Mouse (Mus musculus): Measurements from ENCODE around the gene Hax1. TPM values are rescaled to one million over a fixed set of nuclear protein-coding genes. Genes with fewer than 3 reads are reported as not detected.

The Hax1 gene
- polyA plus RNA-seq, 1 experiment from 2014 or later: 166 TPM

DNA sequence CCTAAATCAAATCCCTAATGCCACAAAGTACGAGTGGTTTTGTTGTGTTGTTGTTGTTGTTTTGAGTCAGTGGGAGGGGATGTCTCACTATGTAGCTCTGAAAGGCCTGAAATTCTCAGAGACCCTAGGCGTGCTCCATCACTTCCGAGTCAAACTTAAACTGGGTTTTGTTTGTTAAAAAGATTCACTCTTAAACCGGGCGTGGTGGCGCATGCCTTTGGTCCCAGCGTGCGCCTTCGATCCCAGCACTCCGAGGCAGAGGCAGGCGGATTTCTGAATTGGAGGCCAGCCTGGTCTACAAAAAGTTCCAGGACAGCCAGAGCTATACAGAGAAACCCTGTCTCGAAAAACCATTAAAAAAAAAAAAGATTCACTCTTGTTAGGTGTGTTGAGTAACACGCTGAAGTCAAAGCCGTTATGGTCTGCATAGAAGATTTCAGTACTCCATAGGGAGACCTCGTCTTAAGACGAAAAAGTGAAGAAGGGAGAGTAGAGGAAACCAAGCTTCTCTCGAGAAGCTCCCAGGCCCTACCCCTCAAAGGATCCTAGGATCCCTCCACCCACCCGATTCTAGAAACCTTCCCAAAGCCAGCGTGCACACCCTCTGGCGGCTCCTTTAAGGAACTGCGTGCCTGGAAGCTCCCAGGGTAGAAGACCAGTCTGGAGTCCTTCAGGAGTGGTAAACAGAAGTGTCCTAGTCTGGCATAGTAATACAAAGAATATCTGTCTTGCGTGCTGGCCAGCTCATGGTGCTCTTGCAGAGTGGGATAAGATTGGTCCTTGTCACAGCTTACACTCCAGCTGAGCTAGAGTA, 34.4 kb downstream of the Hax1 start:
- Histone ChIP-seq H3K4me3 (ENCODE audit: low read length) (peak overlapping the region; percentile 84), H3K9ac (ENCODE audit: low read depth, low read length) (peak overlapping the region; percentile 93), H3K27me3 (ENCODE audit: control insufficient read depth, insufficient read depth, low read length) (no peaks in the 10 kb centered on the region), H3K36me3 (ENCODE audit: control insufficient read depth, insufficient read depth, low read length) (no peaks in the 10 kb centered on the region; the same call in 1 of the 2 replicates), H3K27ac (ENCODE audit: low read depth, low read length) (peak overlapping the region; percentile 88; the same call in 1 of the 2 replicates), H3K4me1 (ENCODE audit: control insufficient read depth, insufficient read depth, low read length) (peaks cover 30% of the 10 kb centered on the region), H3K4me2 (replicated peaks; ENCODE audit: low read depth, low read length) (peak overlapping the region; percentile 94), H3K9me3 (ENCODE audit: control insufficient read depth, low read length) (no peaks in the 10 kb centered on the region)
- ATAC-seq (ENCODE audit: low FRiP score, low TSS enrichment): peak; percentile 14
- 37% methylated on average over 22 of the region's 22 CpGs for WGBS

GRCm38 (mm10) chr3:89963221-89963763, 35.3 kb downstream of the Hax1 start, which contains the start of gene Atp8b2:
TSS of gene Atp8b2 (minus strand) at chr3:89963508.
- 0% methylated on average over 34 of the region's 35 CpGs for whole genome bisulfite sequencing

DNA sequence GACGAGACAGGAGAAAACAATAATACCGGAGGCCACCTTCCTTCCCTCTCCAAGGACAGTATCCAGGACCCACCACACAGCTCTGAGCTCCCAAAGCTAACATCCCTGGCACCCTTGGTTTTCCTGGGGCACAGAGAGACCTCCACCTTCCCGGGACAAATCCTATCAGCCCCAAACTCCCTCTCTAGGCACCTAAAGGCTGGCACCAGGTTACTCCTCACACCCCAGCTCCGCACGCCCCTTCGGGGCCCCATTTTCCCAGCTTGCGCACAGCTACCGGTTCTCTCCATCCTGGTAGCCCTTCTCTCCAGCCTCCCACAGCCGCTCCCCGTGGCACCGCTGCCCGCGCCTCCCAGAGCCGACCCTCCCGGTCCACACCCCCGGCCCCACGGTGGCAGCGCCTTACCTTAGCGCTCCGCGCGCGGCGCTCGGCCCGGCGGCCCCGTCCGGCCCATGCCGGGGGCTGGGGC, 35.8 kb downstream of the Hax1 start:
- peak overlapping the region; percentile 94 for H3K4me2 ChIP-seq (replicated peaks; ENCODE audit: low read depth, low read length)
- WGBS: under 1% methylated on average over 30 of the region's 30 CpGs
- peaks cover 30% of the 10 kb centered on the region for H3K4me1 ChIP-seq (ENCODE audit: control insufficient read depth, insufficient read depth, low read length)
- peak overlapping the region; percentile 84 for H3K4me3 ChIP-seq (ENCODE audit: low read length)
- no peaks in the 10 kb centered on the region for H3K9me3 ChIP-seq (ENCODE audit: control insufficient read depth, low read length)
- H3K27ac ChIP-seq (ENCODE audit: low read depth, low read length): peak overlapping the region; percentile 88
- H3K27me3 ChIP-seq (ENCODE audit: control insufficient read depth, insufficient read depth, low read length): no peaks in the 10 kb centered on the region
- H3K9ac ChIP-seq (ENCODE audit: low read depth, low read length): peak overlapping the region; percentile 93
- peak; percentile 4; the same call in 1 of the 2 replicates for ATAC-seq (ENCODE audit: low FRiP score, low TSS enrichment)
- H3K36me3 ChIP-seq (ENCODE audit: control insufficient read depth, insufficient read depth, low read length): peaks cover 10% of the 10 kb centered on the region

More at GRCm38 (mm10) chr3:89963221-89963763, 35.3 kb downstream of the Hax1 start, which contains the start of gene Atp8b2:
- Histone ChIP-seq H3K27ac (ENCODE audit: low read depth, low read length) (peak within 1 kb of the TSS; percentile 88), H3K9ac (ENCODE audit: low read depth, low read length) (peak within 1 kb of the TSS; percentile 93), H3K27me3 (ENCODE audit: control insufficient read depth, insufficient read depth, low read length) (no peaks in the 10 kb centered on the region), H3K4me1 (ENCODE audit: control insufficient read depth, insufficient read depth, low read length) (peaks cover 30% of the 10 kb centered on the region), H3K4me3 (ENCODE audit: low read length) (peak within 1 kb of the TSS; percentile 84), H3K4me2 (replicated peaks; ENCODE audit: low read depth, low read length) (peak within 1 kb of the TSS; percentile 94), H3K9me3 (ENCODE audit: control insufficient read depth, low read length) (no peaks in the 10 kb centered on the region), H3K36me3 (ENCODE audit: control insufficient read depth, insufficient read depth, low read length) (peaks cover 5% of the 10 kb centered on the region; the same call in 1 of the 2 replicates)
- peak; percentile 44 for ATAC-seq (ENCODE audit: low FRiP score, low TSS enrichment)

- H3K4me3 ChIP-seq (ENCODE audit: low read length): peak overlapping the region; percentile 84
- peaks cover 30% of the 10 kb centered on the region for H3K4me1 ChIP-seq (ENCODE audit: control insufficient read depth, insufficient read depth, low read length)
- H3K27me3 ChIP-seq (ENCODE audit: control insufficient read depth, insufficient read depth, low read length): no peaks in the 10 kb centered on the region
- peak overlapping the region; percentile 88 for H3K27ac ChIP-seq (ENCODE audit: low read depth, low read length)
- H3K36me3 ChIP-seq (ENCODE audit: control insufficient read depth, insufficient read depth, low read length): peaks cover 15% of the 10 kb centered on the region
- WGBS: 2% methylated on average over 14 of the region's 14 CpGs
- no peak for ATAC-seq (ENCODE audit: low FRiP score, low TSS enrichment)
- peak overlapping the region; percentile 94 for H3K4me2 ChIP-seq (replicated peaks; ENCODE audit: low read depth, low read length)
- H3K9me3 ChIP-seq (ENCODE audit: control insufficient read depth, low read length): no peaks in the 10 kb centered on the region
- peak overlapping the region; percentile 93 for H3K9ac ChIP-seq (ENCODE audit: low read depth, low read length)
Observed at GRCm38 (mm10) chr3:89962059-89962750, 36.4 kb downstream of the Hax1 start.

DNA sequence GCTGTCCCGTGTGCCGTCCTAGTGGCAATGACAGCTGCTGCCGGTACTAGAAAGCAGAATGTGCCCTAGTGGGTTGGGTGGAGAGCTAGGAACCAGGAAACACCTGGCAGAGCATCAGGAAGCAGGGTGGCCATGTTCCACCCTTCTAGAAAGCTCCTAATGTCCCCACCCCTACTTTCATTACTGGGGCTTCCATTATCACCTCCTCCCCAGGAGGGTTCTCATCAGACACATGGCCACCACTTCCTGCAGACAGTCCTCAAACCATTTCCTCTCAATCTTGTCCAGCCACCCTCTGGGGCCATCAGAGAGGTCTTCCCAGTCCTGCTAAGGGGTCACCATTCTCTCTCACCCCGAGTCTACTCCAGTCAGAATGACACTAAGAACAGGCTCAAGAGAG, 37.1 kb downstream of the Hax1 start:
- 47% methylated on average over 4 of the region's 4 CpGs for WGBS
- no peaks in the 10 kb centered on the region for H3K27me3 ChIP-seq (ENCODE audit: control insufficient read depth, insufficient read depth, low read length)
- no peaks in the 10 kb centered on the region for H3K9me3 ChIP-seq (ENCODE audit: control insufficient read depth, low read length)
- peaks cover 22% of the 10 kb centered on the region for H3K36me3 ChIP-seq (ENCODE audit: control insufficient read depth, insufficient read depth, low read length)
- H3K4me2 ChIP-seq (replicated peaks; ENCODE audit: low read depth, low read length): peak overlapping the region; percentile 94
- H3K9ac ChIP-seq (ENCODE audit: low read depth, low read length): peak overlapping the region; percentile 93; the same call in 1 of the 2 replicates
- peak overlapping the region; percentile 88; the same call in 1 of the 2 replicates for H3K27ac ChIP-seq (ENCODE audit: low read depth, low read length)
- peaks cover 30% of the 10 kb centered on the region for H3K4me1 ChIP-seq (ENCODE audit: control insufficient read depth, insufficient read depth, low read length)
- H3K4me3 ChIP-seq (ENCODE audit: low read length): peak overlapping the region; percentile 84
- ATAC-seq (ENCODE audit: low FRiP score, low TSS enrichment): no peak

DNA sequence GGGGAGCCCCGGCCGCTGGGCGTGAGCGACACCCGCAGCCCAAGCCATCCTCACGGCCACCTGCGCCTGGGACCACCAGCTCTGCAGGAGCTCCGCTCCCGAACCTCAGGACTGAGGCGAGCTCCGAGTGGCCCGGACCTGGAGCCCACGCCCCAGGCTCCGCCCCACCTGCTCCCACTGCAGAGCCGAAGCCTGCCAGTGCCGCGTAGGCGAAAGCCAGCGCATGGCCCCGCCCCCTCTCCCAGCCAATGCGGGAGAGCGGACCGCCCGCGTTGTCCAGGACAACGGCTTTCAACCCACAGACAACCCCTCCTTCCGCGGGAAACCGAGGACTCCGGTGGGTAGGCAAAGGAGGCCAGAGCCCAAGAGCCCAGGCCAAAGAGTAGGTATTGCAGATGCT, 38.1 kb downstream of the Hax1 start:
- under 1% methylated on average over 30 of the region's 30 CpGs for WGBS
- H3K9ac ChIP-seq (ENCODE audit: low read depth, low read length): peak overlapping the region; percentile 65
- H3K4me1 ChIP-seq (ENCODE audit: control insufficient read depth, insufficient read depth, low read length): peaks cover 30% of the 10 kb centered on the region
- H3K9me3 ChIP-seq (ENCODE audit: control insufficient read depth, low read length): no peaks in the 10 kb centered on the region
- peak overlapping the region; percentile 66 for H3K4me3 ChIP-seq (ENCODE audit: low read length)
- ATAC-seq (ENCODE audit: low FRiP score, low TSS enrichment): peak; percentile 90
- H3K27ac ChIP-seq (ENCODE audit: low read depth, low read length): no peak overlapping the region
- H3K4me2 ChIP-seq (replicated peaks; ENCODE audit: low read depth, low read length): peak overlapping the region; percentile 94
- H3K36me3 ChIP-seq (ENCODE audit: control insufficient read depth, insufficient read depth, low read length): peaks cover 32% of the 10 kb centered on the region
- H3K27me3 ChIP-seq (ENCODE audit: control insufficient read depth, insufficient read depth, low read length): no peaks in the 10 kb centered on the region

- Histone ChIP-seq H3K27ac (ENCODE audit: low read depth, low read length) (no peak overlapping the region), H3K27me3 (ENCODE audit: control insufficient read depth, insufficient read depth, low read length) (no peaks in the 10 kb centered on the region), H3K4me3 (ENCODE audit: low read length) (no peak overlapping the region), H3K9ac (ENCODE audit: low read depth, low read length) (no peak overlapping the region), H3K36me3 (ENCODE audit: control insufficient read depth, insufficient read depth, low read length) (peaks cover 39% of the 10 kb centered on the region), H3K4me2 (replicated peaks; ENCODE audit: low read depth, low read length) (no peak overlapping the region), H3K4me1 (ENCODE audit: control insufficient read depth, insufficient read depth, low read length) (peaks cover 25% of the 10 kb centered on the region), H3K9me3 (ENCODE audit: control insufficient read depth, low read length) (no peaks in the 10 kb centered on the region)
- 76% methylated on average over 4 of the region's 4 CpGs for WGBS
- ATAC-seq (ENCODE audit: low FRiP score, low TSS enrichment): no peak
Observed at GRCm38 (mm10) chr3:89959435-89959834, 39.1 kb downstream of the Hax1 start.

GRCm38 (mm10) chr3:89957880-89958279, 40.7 kb downstream of the Hax1 start:
- 95% methylated on average over 9 of the region's 9 CpGs for WGBS
- Histone ChIP-seq H3K9ac (ENCODE audit: low read depth, low read length) (no peak overlapping the region), H3K27me3 (ENCODE audit: control insufficient read depth, insufficient read depth, low read length) (no peaks in the 10 kb centered on the region), H3K9me3 (ENCODE audit: control insufficient read depth, low read length) (no peaks in the 10 kb centered on the region), H3K4me1 (ENCODE audit: control insufficient read depth, insufficient read depth, low read length) (peaks cover 23% of the 10 kb centered on the region), H3K36me3 (ENCODE audit: control insufficient read depth, insufficient read depth, low read length) (peaks cover 53% of the 10 kb centered on the region), H3K4me2 (replicated peaks; ENCODE audit: low read depth, low read length) (no peak overlapping the region), H3K4me3 (ENCODE audit: low read length) (no peak overlapping the region), H3K27ac (ENCODE audit: low read depth, low read length) (no peak overlapping the region)
- ATAC-seq (ENCODE audit: low FRiP score, low TSS enrichment): no peak

All from kidney, embryonic 14.5 days (tissue).